Mouse (Mus musculus) midbrain, embryonic 16.5 days (tissue): ENCODE measurements around the gene Atp2b1. TPM values are rescaled to one million over a fixed set of nuclear protein-coding genes. Genes with fewer than 3 reads are reported as not detected.

Source experiments
- ATAC-seq: fragments of 200-750 bp; cut with Nextera tagmentation; 2 replicates; pipeline ENCODE4 v1.8.0; 2017; ENCODE audit warnings: moderate TSS enrichment
- H3K27ac ChIP-seq: fragments of 300-500 bp; sonication (generic); 2 replicates; pipeline ENCODE4 v1.5.1; 2014; ENCODE audit warnings: mild to moderate bottlenecking, low read length, mixed read lengths
- H3K27me3 ChIP-seq: fragments of 300-500 bp; sonication (generic); 2 replicates; pipeline ENCODE4 v1.6.1; 2014; ENCODE audit warnings: low read depth, low read length, mixed read lengths; ENCODE audit not compliant: control insufficient read depth, insufficient read depth
- H3K36me3 ChIP-seq: fragments of 300-500 bp; sonication (generic); 2 replicates; pipeline ENCODE4 v1.6.1; 2014; ENCODE audit warnings: mild to moderate bottlenecking, low read length, moderate library complexity, mixed read lengths; ENCODE audit not compliant: control insufficient read depth, insufficient read depth
- H3K4me1 ChIP-seq: fragments of 300-500 bp; sonication (generic); 2 replicates; pipeline ENCODE4 v1.6.1; 2014; ENCODE audit warnings: mild to moderate bottlenecking, low read length, mixed read lengths; ENCODE audit not compliant: control insufficient read depth, insufficient read depth
- H3K4me2 ChIP-seq: fragments of 300-500 bp; sonication (generic); 2 replicates; pipeline ENCODE4 v1.6.1; 2014; ENCODE audit warnings: mild to moderate bottlenecking, low read length, mixed read lengths
- H3K4me3 ChIP-seq: fragments of 300-500 bp; sonication (generic); 2 replicates; pipeline ENCODE4 v1.5.1; 2014; ENCODE audit warnings: low read depth, mild to moderate bottlenecking, low read length, moderate library complexity, mixed read lengths
- H3K9ac ChIP-seq: fragments of 300-500 bp; sonication (generic); 2 replicates; pipeline ENCODE4 v1.6.1; 2014; ENCODE audit warnings: low read depth, low read length, mixed read lengths
- H3K9me3 ChIP-seq: fragments of 300-500 bp; sonication (generic); replicated peaks from 2 replicates; pipeline ENCODE4 v1.6.1; 2014; ENCODE audit warnings: mild to moderate bottlenecking, low read length, mixed read lengths; ENCODE audit not compliant: control insufficient read depth, poor library complexity, severe bottlenecking
- WGBS: fragments of 180-500 bp; shearing (Covaris S2); extraction: QIAGEN DNeasy Blood & Tissue Kit; methylation state at CpG from one replicate; pipeline ENCODE4 v1.1.7; 2014; 5-methylcytosine and 5-hydroxymethylcytosine counted together
- polyA plus RNA-seq: library from polyadenylated mRNA; unstranded; fragments of >200 nt; fragmentation: Nextera tagmentation; extraction: Ambion mirVana; gene quantifications from 2 replicates; pipeline ENCODE4 v1.2.1, GENCODE M21; 2015

Gene Atp2b1
- polyA plus RNA-seq, 1 experiment from 2014 or later: 246 TPM

DNA sequence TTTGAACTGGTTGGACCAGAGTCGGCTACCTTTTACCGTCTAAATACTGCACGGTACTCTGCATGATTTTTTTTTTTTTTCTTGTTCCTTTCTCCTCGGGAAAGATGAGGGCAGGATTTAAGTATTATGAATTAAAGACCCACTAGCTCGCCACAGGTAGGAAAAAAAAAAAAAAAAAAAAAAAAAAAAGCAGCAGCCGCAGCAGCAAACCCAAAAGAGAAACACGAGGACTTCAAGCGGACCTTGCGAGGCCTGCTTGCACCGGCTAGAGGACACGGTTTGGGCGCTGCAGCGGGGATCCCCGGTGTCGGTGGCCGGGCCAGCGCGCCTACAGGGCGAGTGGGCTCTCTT lies 621 bp upstream of the Atp2b1 start:
- no peaks in the 10 kb centered on the region for H3K9me3 ChIP-seq
- no peaks in the 10 kb centered on the region for H3K27me3 ChIP-seq
- H3K9ac ChIP-seq: peak overlapping the region; percentile 68
- H3K4me1 ChIP-seq: peaks cover 12% of the 10 kb centered on the region
- H3K4me3 ChIP-seq: peak overlapping the region; percentile 94
- H3K4me2 ChIP-seq: peak overlapping the region; percentile 59
- H3K27ac ChIP-seq: peak overlapping the region; percentile 81
- 0% methylated on average over 14 of the region's 19 CpGs for whole genome bisulfite sequencing
- ATAC-seq: no peak
- H3K36me3 ChIP-seq: no peaks in the 10 kb centered on the region

DNA sequence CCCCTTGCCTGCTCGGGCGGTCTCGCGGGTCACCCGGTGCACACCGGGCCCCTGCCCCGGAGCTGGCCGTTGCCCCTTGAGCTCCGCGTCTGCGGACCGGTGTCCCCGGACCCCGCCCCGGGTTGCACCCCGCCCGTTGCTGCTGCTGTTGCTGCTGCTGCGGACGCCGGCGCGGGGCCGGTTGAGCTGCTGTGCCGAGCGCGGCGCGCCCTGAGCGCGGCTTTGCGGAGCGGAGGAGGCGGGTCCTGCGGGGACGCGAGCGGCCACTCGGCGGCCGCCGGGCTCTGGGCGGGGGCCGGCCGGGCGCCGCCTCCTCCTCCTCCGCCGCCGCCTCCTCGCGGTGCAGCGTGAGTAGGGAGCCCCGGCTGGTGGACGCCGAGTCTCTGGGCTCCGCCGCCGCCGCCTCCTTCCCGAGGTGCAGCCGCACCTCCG lies 620 bp downstream of the Atp2b1 start:
- WGBS: 0% methylated on average over 19 of the region's 62 CpGs
- H3K9ac ChIP-seq: peak overlapping the region; percentile 97
- peak; percentile 88 for ATAC-seq

GRCm38 (mm10) chr10:98915398-98915931 lies 1.3 kb downstream of the Atp2b1 start:
- Histone ChIP-seq H3K9ac (peak overlapping the region; percentile 97), H3K27ac (peak overlapping the region; percentile 98), H3K4me1 (peaks cover 12% of the 10 kb centered on the region), H3K4me3 (peak overlapping the region; percentile 94), H3K4me2 (peak overlapping the region; percentile 79), H3K36me3 (no peaks in the 10 kb centered on the region), H3K9me3 (no peaks in the 10 kb centered on the region), H3K27me3 (no peaks in the 10 kb centered on the region)
- peak; percentile 5; the same call in 1 of the 2 replicates for ATAC-seq
- 0% methylated on average over 45 of the region's 54 CpGs for WGBS

More for the DNA sequence above, 620 bp downstream of the Atp2b1 start:
- Histone ChIP-seq H3K4me3 (peak overlapping the region; percentile 94), H3K4me1 (peaks cover 12% of the 10 kb centered on the region), H3K9me3 (no peaks in the 10 kb centered on the region), H3K36me3 (no peaks in the 10 kb centered on the region), H3K4me2 (peak overlapping the region; percentile 79), H3K27me3 (no peaks in the 10 kb centered on the region), H3K27ac (peak overlapping the region; percentile 98)

DNA sequence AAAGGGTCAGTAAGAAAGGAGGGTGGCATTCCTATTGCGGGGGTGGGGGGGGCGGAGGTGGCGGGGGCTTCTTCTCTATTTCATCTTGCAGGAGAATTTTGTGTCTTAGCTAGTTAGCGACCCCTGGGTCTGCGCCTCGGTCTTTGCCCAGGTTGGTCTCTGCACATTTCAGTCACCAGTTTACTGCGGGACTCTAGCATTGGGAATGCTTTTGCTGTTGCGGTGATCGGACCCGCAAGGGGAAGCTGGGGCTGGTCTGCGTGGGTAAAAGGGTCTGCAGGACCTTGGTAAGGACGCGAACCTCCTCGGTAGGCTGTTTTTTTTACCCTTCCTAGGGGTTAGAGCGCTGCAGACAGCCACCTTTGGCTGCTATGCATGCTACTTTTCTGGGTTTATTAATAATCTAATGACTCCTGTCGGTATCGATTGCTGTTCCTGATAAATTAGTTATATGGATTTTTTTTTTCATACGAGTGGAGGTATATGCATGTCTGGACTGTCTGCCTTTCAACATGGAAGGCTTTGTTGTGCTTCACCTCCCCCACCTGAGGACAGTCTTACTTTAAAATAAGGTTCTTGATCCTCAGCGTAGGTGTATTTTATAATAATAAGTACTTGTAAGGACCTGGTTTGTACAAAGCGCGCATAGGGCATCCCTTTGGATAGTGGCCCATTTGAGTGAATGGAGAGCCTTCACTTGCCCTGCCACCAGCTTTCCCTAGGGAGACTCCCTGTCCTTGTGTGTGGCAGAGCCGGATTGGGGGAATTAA lies 2.0 kb downstream of the Atp2b1 start:
- H3K27ac ChIP-seq: peak overlapping the region; percentile 98

DNA sequence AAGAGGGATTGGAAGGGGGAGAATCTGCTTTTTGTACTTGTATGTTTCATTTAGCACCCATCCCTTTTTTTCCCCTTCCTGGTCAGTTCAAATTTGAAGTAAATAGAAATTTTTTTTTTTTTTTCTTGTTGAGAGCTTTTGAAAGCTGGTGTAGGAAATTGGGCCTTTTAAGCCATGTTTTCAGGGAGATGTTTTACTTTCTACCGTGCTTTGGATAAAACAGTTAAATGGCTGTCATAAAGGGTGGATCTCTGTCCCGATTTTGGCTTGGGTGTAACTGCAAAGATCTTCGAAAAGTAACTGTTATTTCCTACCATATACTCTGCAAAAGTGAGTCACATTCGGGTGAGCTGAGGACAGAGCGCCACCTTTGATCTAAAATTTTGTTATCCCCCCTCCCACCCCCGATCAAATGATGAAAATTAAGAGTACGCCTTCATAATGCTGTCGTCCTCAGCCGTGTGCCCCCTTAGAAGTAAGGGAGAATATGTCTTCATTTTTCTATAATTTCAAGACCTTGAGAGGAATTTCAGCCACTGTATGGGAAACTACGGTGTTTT lies 2.7 kb downstream of the Atp2b1 start:
- H3K27ac ChIP-seq: no peak overlapping the region
- H3K4me3 ChIP-seq: peak overlapping the region; percentile 94
- H3K4me2 ChIP-seq: peak overlapping the region; percentile 79
- ATAC-seq: no peak
- H3K27me3 ChIP-seq: no peaks in the 10 kb centered on the region
- WGBS: 70% methylated on average over 10 of the region's 10 CpGs
- peak overlapping the region; percentile 97; the same call in 1 of the 2 replicates for H3K9ac ChIP-seq
- no peaks in the 10 kb centered on the region for H3K36me3 ChIP-seq
- H3K4me1 ChIP-seq: peaks cover 16% of the 10 kb centered on the region
- no peaks in the 10 kb centered on the region for H3K9me3 ChIP-seq

More for the DNA sequence above, 2.0 kb downstream of the Atp2b1 start:
- H3K4me2 ChIP-seq: peak overlapping the region; percentile 79
- H3K4me3 ChIP-seq: peak overlapping the region; percentile 94
- peaks cover 13% of the 10 kb centered on the region for H3K4me1 ChIP-seq
- peak overlapping the region; percentile 97 for H3K9ac ChIP-seq
- 5% methylated on average over 20 of the region's 22 CpGs for WGBS
- ATAC-seq: no peak
- no peaks in the 10 kb centered on the region for H3K27me3 ChIP-seq
- no peaks in the 10 kb centered on the region for H3K36me3 ChIP-seq
- no peaks in the 10 kb centered on the region for H3K9me3 ChIP-seq

DNA sequence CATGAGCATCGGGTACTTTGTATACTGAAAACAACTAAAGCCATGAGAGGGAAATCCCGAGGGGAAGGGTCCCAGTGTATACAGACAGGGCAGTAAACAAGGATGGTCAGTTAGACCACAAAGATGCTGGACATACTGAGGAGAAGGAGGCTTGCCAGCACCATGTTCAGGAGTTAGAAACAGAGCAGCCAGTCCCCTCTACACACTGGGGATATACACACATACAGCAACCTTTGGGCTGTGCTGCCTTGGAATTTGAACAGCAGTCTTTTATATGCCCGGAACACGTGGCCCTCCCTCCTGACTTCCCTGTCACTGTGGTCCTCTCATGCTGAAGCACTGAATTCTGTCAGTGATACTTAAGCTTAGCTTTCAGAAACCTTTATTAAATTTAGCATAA lies 10.9 kb downstream of the Atp2b1 start:
- 89% methylated on average over 4 of the region's 4 CpGs for WGBS
- no peak for ATAC-seq
- no peaks in the 10 kb centered on the region for H3K9me3 ChIP-seq
- H3K4me3 ChIP-seq: no peak overlapping the region
- peaks cover 4% of the 10 kb centered on the region; the same call in 1 of the 2 replicates for H3K4me1 ChIP-seq
- no peak overlapping the region for H3K27ac ChIP-seq
- no peaks in the 10 kb centered on the region for H3K27me3 ChIP-seq
- H3K9ac ChIP-seq: no peak overlapping the region
- no peaks in the 10 kb centered on the region for H3K36me3 ChIP-seq
- H3K4me2 ChIP-seq: no peak overlapping the region

GRCm38 (mm10) chr10:98926991-98927390 lies 12.8 kb downstream of the Atp2b1 start:
- Histone ChIP-seq H3K4me1 (peaks cover 3% of the 10 kb centered on the region; the same call in 1 of the 2 replicates), H3K9me3 (no peaks in the 10 kb centered on the region), H3K27me3 (no peaks in the 10 kb centered on the region), H3K4me3 (no peak overlapping the region), H3K36me3 (no peaks in the 10 kb centered on the region), H3K9ac (no peak overlapping the region), H3K27ac (no peak overlapping the region), H3K4me2 (no peak overlapping the region)
- no peak for ATAC-seq

DNA sequence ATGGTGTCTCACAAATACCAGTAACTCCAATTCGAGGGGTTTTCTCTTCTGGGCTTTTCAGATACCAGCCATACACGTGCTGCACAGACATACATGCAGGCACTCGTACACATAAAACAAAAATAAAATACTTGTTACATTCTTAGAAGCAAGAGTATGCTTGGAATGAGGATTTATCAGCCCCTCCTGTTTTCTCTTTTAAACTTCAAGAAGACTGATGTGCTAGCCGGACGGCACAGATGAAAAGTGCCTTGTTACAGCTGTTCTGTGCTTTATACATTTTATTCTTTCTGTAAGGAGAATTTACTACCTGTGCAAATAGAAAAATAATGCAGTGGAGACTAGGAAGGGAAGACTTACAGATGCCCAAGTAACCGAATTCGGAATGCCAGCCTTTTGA lies 15.2 kb downstream of the Atp2b1 start:
- Histone ChIP-seq H3K9ac (no peak overlapping the region), H3K9me3 (no peaks in the 10 kb centered on the region; the same call in 1 of the 2 replicates), H3K4me2 (no peak overlapping the region), H3K4me3 (no peak overlapping the region), H3K27ac (no peak overlapping the region), H3K36me3 (no peaks in the 10 kb centered on the region), H3K27me3 (no peaks in the 10 kb centered on the region), H3K4me1 (peaks cover 3% of the 10 kb centered on the region; the same call in 1 of the 2 replicates)
- ATAC-seq: no peak
- 74% methylated on average over 7 of the region's 7 CpGs for WGBS

- Histone ChIP-seq H3K9me3 (no peaks in the 10 kb centered on the region; the same call in 1 of the 2 replicates), H3K36me3 (no peaks in the 10 kb centered on the region), H3K9ac (no peak overlapping the region), H3K27ac (no peak overlapping the region), H3K27me3 (no peaks in the 10 kb centered on the region), H3K4me3 (no peak overlapping the region), H3K4me2 (no peak overlapping the region), H3K4me1 (peaks cover 3% of the 10 kb centered on the region; the same call in 1 of the 2 replicates)
- 48% methylated on average over 11 of the region's 11 CpGs for WGBS
- ATAC-seq: no peak
Measured at GRCm38 (mm10) chr10:98930143-98930542, 15.9 kb downstream of the Atp2b1 start.
